ENCODE assay signal across 23 mouse cellular contexts in the genomic region with DNA sequence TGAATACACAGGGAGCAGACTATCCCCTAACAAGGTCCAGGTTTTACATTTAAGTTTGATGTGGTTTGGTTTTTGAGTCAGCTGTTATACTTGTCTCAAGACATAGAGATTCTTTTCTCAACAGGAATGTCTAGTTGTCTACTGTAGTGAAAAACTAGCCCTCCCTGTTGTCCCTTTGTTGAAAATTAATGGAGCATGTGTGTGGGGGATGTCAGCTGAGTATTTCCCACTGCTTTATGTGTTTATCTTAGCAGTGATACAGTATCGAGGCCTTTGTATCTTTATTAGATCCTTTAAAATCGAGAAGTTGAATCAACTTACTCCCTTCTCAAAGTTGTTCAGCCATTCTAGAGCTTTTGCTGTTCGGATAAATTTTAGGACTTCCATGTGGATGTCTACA.
"Had no signal": no experiment of that assay in that cellular context is flagged by ENCODE, and none has a peak within 500 bp of the region (broad histone marks: within the 10 kb centered on the region; RNA-seq: fewer than 3 reads in every experiment).

No protein-coding gene starts in this region.

- H3K9ac ChIP-seq: limb, embryonic 13.5 days; liver, embryonic 12.5 days; liver, embryonic 15.5 days; lung, embryonic 15.5 days; midbrain, embryonic 13.5 days; neural tube, embryonic 12.5 days had no signal

- ATAC-seq: intestine, postnatal 0 days; liver, embryonic 12.5 days; midbrain, embryonic 13.5 days had no signal

- H3K4me1 ChIP-seq: liver, embryonic 12.5 days; liver, embryonic 15.5 days had no signal

- H3K4me2 ChIP-seq: limb, embryonic 13.5 days; liver, embryonic 12.5 days; liver, embryonic 15.5 days; lung, embryonic 15.5 days; midbrain, embryonic 13.5 days; neural tube, embryonic 12.5 days had no signal

- H3K9me3 ChIP-seq: limb, embryonic 10.5 days; limb, embryonic 13.5 days; liver, embryonic 12.5 days; liver, embryonic 15.5 days; lung, embryonic 15.5 days; midbrain, embryonic 13.5 days; neural tube, embryonic 12.5 days had no signal

- H3K27me3 ChIP-seq: lung, embryonic 15.5 days; neural tube, embryonic 12.5 days had no signal

- H3K36me3 ChIP-seq: limb, embryonic 10.5 days; limb, embryonic 13.5 days; liver, embryonic 12.5 days; liver, embryonic 15.5 days; lung, embryonic 15.5 days; midbrain, embryonic 13.5 days; neural tube, embryonic 12.5 days had no signal

- DNase-seq: kidney, adult 8-10 months; kidney, postnatal 25 days; layer of hippocampus, adult 9-11 months; liver; lung, adult 18-20 months; lung, postnatal 10 days; lung, postnatal 36 days; right cerebral cortex, adult 18-20 months; right cerebral cortex, postnatal 14 days; right cerebral cortex, postnatal 4 days; thymus, adult 2 months; thymus, postnatal 14 days; thymus, postnatal 4 days had no signal

- H3K4me3 ChIP-seq: layer of hippocampus, adult 2 months; limb, embryonic 10.5 days; limb, embryonic 13.5 days; liver, embryonic 12.5 days; liver, embryonic 15.5 days; lung, embryonic 15.5 days; midbrain, embryonic 13.5 days; neural tube, embryonic 12.5 days had no signal

- H3K27ac ChIP-seq: layer of hippocampus, adult 2 months; limb, embryonic 10.5 days; limb, embryonic 13.5 days; liver, embryonic 12.5 days; liver, embryonic 15.5 days; lung, embryonic 15.5 days; midbrain, embryonic 13.5 days; neural tube, embryonic 12.5 days; stomach, postnatal 0 days had no signal
